Mouse (Mus musculus): ENCODE results near the gene Hint1. TPM values are rescaled to one million over a fixed set of nuclear protein-coding genes. Genes with fewer than 3 reads are reported as not detected.
"Not testable (repeated sequence)": the region's sequence is repeated elsewhere in the genome, so short reads cannot be mapped to it uniquely, and the experiment has no call there.

Gene Hint1
- 100 to 1,000 TPM; 161 to 192 TPM for total RNA-seq (2021)
- long read RNA-seq, experiment 1, transcript Hint1-201 (3 exons, 636 nt), result major isoform, 244 of 256 reads
- long read RNA-seq, experiment 1, partial matches to known transcripts, result 10 of 256 reads
- long read RNA-seq, experiment 1, other reads (novel, unspliced or antisense), result 2 of 256 reads
- long read RNA-seq, experiment 2, transcript Hint1-201 (3 exons, 636 nt), result major isoform, 273 of 289 reads
- long read RNA-seq, experiment 2, partial matches to known transcripts, result 14 of 289 reads
- long read RNA-seq, experiment 2, other reads (novel, unspliced or antisense), result 2 of 289 reads

- intact Hi-C loops (cut with DNase I), result no loop called here
- peak; percentile 87 to 89 for DNase-seq
These were observed at the start of gene Hint1 for GRCm38 (mm10) chr11:54866119-54867048. Gene Hint1, plus strand, starts transcription at chr11:54866383.

GRCm38 (mm10) chr11:54817449-54817848, 48.7 kb upstream of the Hint1 start:
- DNase-seq, result no peak
- intact Hi-C loops (cut with DNase I), result no loop called here

GRCm38 (mm10) chr11:54819489-54819888, 46.7 kb upstream of the Hint1 start:
- intact Hi-C loops (cut with DNase I), result no loop called here

GRCm38 (mm10) chr11:54823467-54823866, 42.7 kb upstream of the Hint1 start:
- intact Hi-C loops (cut with DNase I), result no loop called here
- DNase-seq, result no peak

More at GRCm38 (mm10) chr11:54819489-54819888, 46.7 kb upstream of the Hint1 start:
- no peak for DNase-seq

GRCm38 (mm10) chr11:54825774-54826173, 40.4 kb upstream of the Hint1 start:
- no peak for DNase-seq
- intact Hi-C loops (cut with DNase I), result no loop called here

GRCm38 (mm10) chr11:54826819-54827218, 39.4 kb upstream of the Hint1 start:
- no peak for DNase-seq
- intact Hi-C loops (cut with DNase I), result no loop called here

GRCm38 (mm10) chr11:54833833-54834232, 32.4 kb upstream of the Hint1 start:
- no peak for DNase-seq
- intact Hi-C loops (cut with DNase I), result no loop called here

- DNase-seq, result no peak
- intact Hi-C loops (cut with DNase I), result no loop called here
These were observed 31.6 kb upstream of the Hint1 start for GRCm38 (mm10) chr11:54834596-54834995.

- DNase-seq, result peak; percentile 50 to 51
- intact Hi-C loops (cut with DNase I), result no loop called here
These were observed 30.1 kb upstream of the Hint1 start for GRCm38 (mm10) chr11:54836106-54836505.

GRCm38 (mm10) chr11:54839696-54840095, 26.5 kb upstream of the Hint1 start:
- DNase-seq, result no peak
- intact Hi-C loops (cut with DNase I), result no loop called here

- no peak for DNase-seq
- intact Hi-C loops (cut with DNase I), result no loop called here
These were observed 25.3 kb upstream of the Hint1 start for GRCm38 (mm10) chr11:54840891-54841290.

GRCm38 (mm10) chr11:54844424-54844823, 21.8 kb upstream of the Hint1 start:
- DNase-seq, result no peak
- intact Hi-C loops (cut with DNase I), result no loop called here

GRCm38 (mm10) chr11:54844959-54845358, 21.2 kb upstream of the Hint1 start:
- DNase-seq, result no peak
- intact Hi-C loops (cut with DNase I), result no loop called here

GRCm38 (mm10) chr11:54845470-54846442, 20.4 kb upstream of the Hint1 start:
- no peak for DNase-seq
- intact Hi-C loops (cut with DNase I), result no loop called here

GRCm38 (mm10) chr11:54849961-54850758, 16.0 kb upstream of the Hint1 start:
- intact Hi-C loops (cut with DNase I), result no loop called here

GRCm38 (mm10) chr11:54851656-54852055, 14.5 kb upstream of the Hint1 start:
- DNase-seq, result no peak

More at GRCm38 (mm10) chr11:54849961-54850758, 16.0 kb upstream of the Hint1 start:
- DNase-seq, result no peak

GRCm38 (mm10) chr11:54858880-54859279, 7.3 kb upstream of the Hint1 start:
- intact Hi-C loops (cut with DNase I); DNase-seq: not testable (repeated sequence)

More at GRCm38 (mm10) chr11:54851656-54852055, 14.5 kb upstream of the Hint1 start:
- intact Hi-C loops (cut with DNase I), result no loop called here

- no peak for DNase-seq
- intact Hi-C loops (cut with DNase I), result loop anchor here (5.0 kb wide), 1 partner anchor 72 kb away; the partner anchor contains the start of gene Cdc42se2
These were observed 6.6 kb upstream of the Hint1 start for GRCm38 (mm10) chr11:54859322-54860165.
